Mouse (Mus musculus): Measurements from ENCODE around the gene Prr15l. TPM values are rescaled to one million over a fixed set of nuclear protein-coding genes. Genes with fewer than 3 reads are reported as not detected.
A peak's percentile ranks its signal among the peaks of the same experiment; 100 is the strongest.

Gene Prr15l
- polyA plus RNA-seq, 1 experiment from 2014 or later, result 0.16 TPM

DNA sequence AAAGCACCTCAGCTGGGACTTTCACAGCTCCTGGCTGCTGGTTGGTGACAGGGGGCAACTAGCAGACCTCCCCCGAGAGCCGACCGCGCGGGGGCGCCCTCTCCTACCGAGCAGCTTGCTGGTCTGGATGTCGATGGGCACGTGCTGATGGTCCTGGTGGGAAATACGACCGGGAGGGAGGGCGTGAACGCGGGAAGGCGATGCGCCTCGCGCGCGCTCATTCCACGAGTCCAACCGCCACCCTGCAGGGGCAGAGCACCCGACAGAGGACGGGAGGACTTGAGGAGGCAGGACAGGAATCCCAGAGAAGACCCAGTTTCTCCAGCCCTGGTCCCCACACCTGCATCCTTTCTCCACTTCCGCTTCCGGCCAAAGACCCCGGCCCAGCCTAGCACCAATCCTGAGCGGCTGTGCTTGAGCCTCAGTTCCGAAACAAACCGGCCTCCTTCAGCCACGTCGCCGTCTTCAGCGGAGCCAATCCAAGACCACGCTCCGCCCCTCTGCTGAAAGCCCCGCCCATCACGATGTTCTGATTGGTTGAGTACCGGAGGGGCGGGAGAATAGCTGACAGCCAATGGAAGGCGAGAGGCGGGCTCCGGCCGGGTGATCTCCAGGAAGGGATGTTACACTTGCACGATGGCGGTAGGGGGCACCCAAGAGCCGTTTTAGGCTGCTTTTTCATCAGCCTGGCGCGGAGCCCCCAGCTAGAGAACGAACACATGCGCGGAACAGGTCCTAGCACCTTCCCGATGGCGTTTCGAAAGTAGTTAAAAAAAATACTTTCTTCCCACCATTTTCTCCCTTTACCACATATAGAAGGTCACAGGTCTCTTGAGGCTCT lies 11.6 kb upstream of the Prr15l start, which contains the start of gene Cdk5rap3:
TSS of gene Cdk5rap3 (minus strand) at position 453 of the 841 bp plus-strand sequence.
- ATAC-seq (ENCODE audit: low FRiP score, low TSS enrichment) (peak; percentile 96), DNase-seq (peak; percentile 100)
- H3K9me3 ChIP-seq (ENCODE audit: control insufficient read depth, low read length), result no peaks in the 10 kb centered on the region
- H3K27ac ChIP-seq (replicated peaks; ENCODE audit: low read depth, low read length), result peak within 1 kb of the TSS; percentile 76
- peak within 1 kb of the TSS; percentile 81 for H3K4me3 ChIP-seq (replicated peaks; ENCODE audit: low read depth, low read length)
- peak within 1 kb of the TSS; percentile 72 for H3K9ac ChIP-seq (replicated peaks; ENCODE audit: low read length)
- peak within 1 kb of the TSS; percentile 96 for H3K4me2 ChIP-seq (ENCODE audit: low read length)
- H3K36me3 ChIP-seq (ENCODE audit: control insufficient read depth, insufficient read depth, low read length), result peaks cover 12% of the 10 kb centered on the region
- no peaks in the 10 kb centered on the region for H3K27me3 ChIP-seq (ENCODE audit: control insufficient read depth, insufficient read depth, low read length)
- H3K4me1 ChIP-seq (ENCODE audit: control insufficient read depth, insufficient read depth, low read length), result peaks cover 5% of the 10 kb centered on the region
- WGBS, result under 1% methylated on average over 55 of the region's 55 CpGs

DNA sequence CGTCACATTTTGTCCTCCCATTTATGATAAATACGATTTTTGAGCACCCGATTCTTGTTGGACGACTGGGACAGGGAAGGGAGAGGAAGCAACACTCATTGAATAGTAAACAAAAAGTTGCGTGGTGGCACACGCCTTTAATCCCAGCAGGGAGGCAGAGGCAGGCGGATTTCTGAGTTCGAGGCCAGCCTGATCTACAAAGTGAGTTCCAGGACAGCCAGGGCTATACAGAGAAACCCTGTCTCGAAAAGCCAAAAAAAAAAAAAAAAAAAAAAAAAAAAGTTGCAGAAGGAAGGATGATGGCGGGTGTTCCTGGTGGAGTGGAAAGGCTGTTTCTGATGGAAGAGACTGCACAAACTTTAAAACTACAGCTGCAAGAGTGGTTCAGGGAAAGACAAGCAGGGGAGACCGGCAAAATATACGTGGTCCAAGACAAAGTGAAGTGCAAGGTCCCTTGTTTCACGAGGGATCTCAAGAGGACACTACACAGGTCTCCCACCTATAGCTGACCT lies 11.0 kb upstream of the Prr15l start:
- H3K4me2 ChIP-seq (ENCODE audit: low read length), result peak overlapping the region; percentile 35
- 33% methylated on average over 12 of the region's 13 CpGs for WGBS
- H3K9me3 ChIP-seq (ENCODE audit: control insufficient read depth, low read length), result no peaks in the 10 kb centered on the region
- ATAC-seq (ENCODE audit: low FRiP score, low TSS enrichment), result peak; percentile 3; the same call in 1 of the 2 replicates
- no peak overlapping the region for H3K27ac ChIP-seq (replicated peaks; ENCODE audit: low read depth, low read length)
- H3K4me1 ChIP-seq (ENCODE audit: control insufficient read depth, insufficient read depth, low read length), result peaks cover 5% of the 10 kb centered on the region
- peaks cover 5% of the 10 kb centered on the region for H3K36me3 ChIP-seq (ENCODE audit: control insufficient read depth, insufficient read depth, low read length)
- H3K9ac ChIP-seq (replicated peaks; ENCODE audit: low read length), result no peak overlapping the region
- H3K27me3 ChIP-seq (ENCODE audit: control insufficient read depth, insufficient read depth, low read length), result no peaks in the 10 kb centered on the region
- H3K4me3 ChIP-seq (replicated peaks; ENCODE audit: low read depth, low read length), result no peak overlapping the region
- no peak for DNase-seq

DNA sequence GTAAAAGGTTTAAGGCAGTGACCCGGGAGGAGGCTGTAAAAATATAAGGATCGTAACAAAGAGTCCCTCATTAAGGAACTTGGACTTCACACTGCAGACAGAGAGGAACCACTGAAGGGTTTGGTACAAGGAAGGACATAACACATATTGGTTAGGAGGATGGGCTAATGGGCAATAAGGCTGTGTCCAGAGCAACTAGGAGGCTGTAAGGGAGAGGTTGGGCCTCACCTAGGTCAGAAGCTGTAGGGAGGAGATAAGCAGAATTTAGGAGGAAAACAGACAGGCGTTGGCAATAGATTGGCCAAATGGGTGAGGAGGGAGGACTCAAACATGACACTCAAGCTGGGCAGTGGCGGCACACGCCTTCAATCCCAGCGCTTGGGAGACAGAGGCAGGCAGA lies 10.5 kb upstream of the Prr15l start:
- no peak overlapping the region for H3K4me2 ChIP-seq (ENCODE audit: low read length)
- no peaks in the 10 kb centered on the region for H3K27me3 ChIP-seq (ENCODE audit: control insufficient read depth, insufficient read depth, low read length)
- H3K4me3 ChIP-seq (replicated peaks; ENCODE audit: low read depth, low read length), result no peak overlapping the region
- no peaks in the 10 kb centered on the region for H3K9me3 ChIP-seq (ENCODE audit: control insufficient read depth, low read length)
- peaks cover under 1% of the 10 kb centered on the region; the same call in 1 of the 2 replicates for H3K36me3 ChIP-seq (ENCODE audit: control insufficient read depth, insufficient read depth, low read length)
- H3K27ac ChIP-seq (replicated peaks; ENCODE audit: low read depth, low read length), result no peak overlapping the region
- ATAC-seq (ENCODE audit: low FRiP score, low TSS enrichment), result no peak
- DNase-seq, result no peak
- no peak overlapping the region for H3K9ac ChIP-seq (replicated peaks; ENCODE audit: low read length)
- H3K4me1 ChIP-seq (ENCODE audit: control insufficient read depth, insufficient read depth, low read length), result peaks cover 5% of the 10 kb centered on the region
- 93% methylated on average over 6 of the region's 6 CpGs for WGBS

DNA sequence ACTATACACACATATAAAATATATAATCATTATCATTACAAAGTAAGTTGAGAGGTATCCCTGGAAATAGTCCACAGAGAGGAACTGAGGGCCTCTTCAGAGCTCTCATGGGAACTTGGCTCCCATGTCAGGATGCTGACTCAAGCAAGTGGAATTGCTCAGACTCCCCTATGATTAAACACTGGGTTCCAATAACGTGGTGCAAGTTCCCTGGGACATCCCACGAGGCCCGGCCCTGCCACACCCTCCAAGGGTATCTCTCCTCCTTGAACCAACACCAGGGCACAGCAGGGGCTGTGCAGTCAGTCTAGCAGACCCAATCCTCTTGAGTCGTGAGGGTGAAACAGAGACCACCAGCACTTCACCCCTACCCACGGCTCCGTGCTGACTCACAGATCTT lies 8.9 kb upstream of the Prr15l start:
- Histone ChIP-seq H3K9me3 (ENCODE audit: control insufficient read depth, low read length) (no peaks in the 10 kb centered on the region), H3K9ac (replicated peaks; ENCODE audit: low read length) (no peak overlapping the region), H3K36me3 (ENCODE audit: control insufficient read depth, insufficient read depth, low read length) (no peaks in the 10 kb centered on the region), H3K27me3 (ENCODE audit: control insufficient read depth, insufficient read depth, low read length) (no peaks in the 10 kb centered on the region), H3K4me3 (replicated peaks; ENCODE audit: low read depth, low read length) (no peak overlapping the region), H3K27ac (replicated peaks; ENCODE audit: low read depth, low read length) (no peak overlapping the region), H3K4me1 (ENCODE audit: control insufficient read depth, insufficient read depth, low read length) (peaks cover 5% of the 10 kb centered on the region), H3K4me2 (ENCODE audit: low read length) (no peak overlapping the region)
- ATAC-seq (ENCODE audit: low FRiP score, low TSS enrichment) (no peak), DNase-seq (no peak)
- WGBS, result 63% methylated on average over 6 of the region's 6 CpGs

DNA sequence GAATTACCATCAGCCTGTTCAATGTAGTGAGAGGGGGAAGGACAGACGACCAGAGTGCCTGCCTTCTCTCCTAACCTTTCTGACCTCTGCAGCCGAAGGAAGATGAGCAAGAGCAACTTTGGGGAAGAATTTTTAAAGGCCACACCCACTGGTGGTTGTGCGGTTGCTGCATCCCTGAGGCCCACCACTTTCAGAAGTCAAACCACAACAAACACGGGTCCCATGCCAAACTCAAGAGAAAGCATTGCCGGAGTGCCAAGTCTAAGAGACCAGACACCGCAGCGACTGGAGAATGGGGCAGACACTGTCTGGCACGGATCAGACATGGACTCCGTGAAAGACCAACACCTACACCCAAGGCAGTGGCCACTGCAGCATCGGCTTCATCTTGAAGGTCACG lies 3.0 kb upstream of the Prr15l start:
- WGBS, result 79% methylated on average over 11 of the region's 11 CpGs
- H3K27me3 ChIP-seq (ENCODE audit: control insufficient read depth, insufficient read depth, low read length), result no peaks in the 10 kb centered on the region
- no peaks in the 10 kb centered on the region for H3K36me3 ChIP-seq (ENCODE audit: control insufficient read depth, insufficient read depth, low read length)
- ATAC-seq (ENCODE audit: low FRiP score, low TSS enrichment) (no peak), DNase-seq (no peak)
- H3K27ac ChIP-seq (replicated peaks; ENCODE audit: low read depth, low read length), result no peak overlapping the region
- H3K4me2 ChIP-seq (ENCODE audit: low read length), result no peak overlapping the region
- no peaks in the 10 kb centered on the region for H3K9me3 ChIP-seq (ENCODE audit: control insufficient read depth, low read length)
- H3K4me3 ChIP-seq (replicated peaks; ENCODE audit: low read depth, low read length), result no peak overlapping the region
- H3K4me1 ChIP-seq (ENCODE audit: control insufficient read depth, insufficient read depth, low read length), result no peaks in the 10 kb centered on the region
- H3K9ac ChIP-seq (replicated peaks; ENCODE audit: low read length), result no peak overlapping the region

DNA sequence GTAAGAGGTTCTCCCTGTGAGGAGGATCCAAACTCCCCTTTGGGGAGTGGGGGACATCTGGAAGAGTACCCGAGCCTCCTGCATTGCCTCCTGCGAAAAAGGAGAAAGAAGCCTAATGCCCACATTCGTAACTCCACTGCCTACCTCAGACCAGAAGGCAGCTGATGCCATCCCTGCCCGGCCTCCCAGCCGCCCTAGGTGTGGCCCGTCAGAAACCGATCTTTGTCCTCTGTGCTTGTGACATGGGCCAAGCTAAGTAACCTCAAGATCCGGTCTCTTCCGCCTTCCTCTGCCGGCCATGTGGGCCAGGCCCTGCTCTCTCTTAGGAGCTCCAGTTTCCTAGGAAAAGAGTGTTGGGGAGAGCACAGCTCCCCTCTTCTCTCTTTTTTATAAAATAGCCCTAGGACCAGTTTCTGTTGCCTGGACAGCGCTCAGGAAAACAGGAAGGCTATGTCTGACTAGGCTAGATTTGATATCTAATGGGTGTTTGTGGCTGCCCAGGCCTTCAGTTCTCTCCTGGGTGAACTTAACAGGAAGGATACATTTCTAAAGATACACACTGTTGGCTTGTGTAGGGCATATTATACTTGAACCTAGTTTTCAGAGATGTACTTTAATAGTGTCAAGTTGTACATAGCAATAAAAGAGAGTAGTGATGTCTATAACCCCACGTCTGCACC lies 2.3 kb upstream of the Prr15l start:
- Histone ChIP-seq H3K9ac (replicated peaks; ENCODE audit: low read length) (no peak overlapping the region), H3K27ac (replicated peaks; ENCODE audit: low read depth, low read length) (no peak overlapping the region), H3K27me3 (ENCODE audit: control insufficient read depth, insufficient read depth, low read length) (no peaks in the 10 kb centered on the region), H3K4me3 (replicated peaks; ENCODE audit: low read depth, low read length) (no peak overlapping the region), H3K9me3 (ENCODE audit: control insufficient read depth, low read length) (no peaks in the 10 kb centered on the region), H3K4me2 (ENCODE audit: low read length) (no peak overlapping the region), H3K36me3 (ENCODE audit: control insufficient read depth, insufficient read depth, low read length) (no peaks in the 10 kb centered on the region), H3K4me1 (ENCODE audit: control insufficient read depth, insufficient read depth, low read length) (no peaks in the 10 kb centered on the region)
- WGBS, result 85% methylated on average over 12 of the region's 12 CpGs
- DNase-seq, result no peak
- ATAC-seq (ENCODE audit: low FRiP score, low TSS enrichment), result no peak

DNA sequence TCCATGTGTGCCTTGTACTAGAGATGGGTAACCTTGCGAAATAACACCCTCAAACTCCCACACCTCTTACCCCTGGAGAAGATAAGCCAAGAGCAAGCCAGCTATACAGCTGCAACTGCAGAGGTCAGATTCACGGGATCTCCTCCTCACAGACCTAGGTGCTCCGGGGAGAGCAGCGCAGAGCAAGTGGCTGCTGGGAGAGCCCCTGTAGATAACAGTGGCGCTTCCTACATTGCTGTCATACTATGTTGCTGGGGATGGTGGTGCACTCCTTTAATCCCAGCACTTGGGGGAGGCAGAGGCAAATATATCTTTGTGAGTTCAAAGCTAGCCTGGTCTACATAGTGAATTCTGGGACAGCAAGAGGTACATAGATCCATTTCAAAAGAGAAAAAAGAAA lies 1.3 kb upstream of the Prr15l start:
- WGBS, result 83% methylated on average over 5 of the region's 5 CpGs
- no peak overlapping the region for H3K27ac ChIP-seq (replicated peaks; ENCODE audit: low read depth, low read length)
- no peaks in the 10 kb centered on the region for H3K9me3 ChIP-seq (ENCODE audit: control insufficient read depth, low read length)
- H3K36me3 ChIP-seq (ENCODE audit: control insufficient read depth, insufficient read depth, low read length), result no peaks in the 10 kb centered on the region
- H3K27me3 ChIP-seq (ENCODE audit: control insufficient read depth, insufficient read depth, low read length), result no peaks in the 10 kb centered on the region
- H3K4me1 ChIP-seq (ENCODE audit: control insufficient read depth, insufficient read depth, low read length), result no peaks in the 10 kb centered on the region
- DNase-seq (no peak), ATAC-seq (ENCODE audit: low FRiP score, low TSS enrichment) (no peak)
- no peak overlapping the region for H3K9ac ChIP-seq (replicated peaks; ENCODE audit: low read length)
- no peak overlapping the region for H3K4me3 ChIP-seq (replicated peaks; ENCODE audit: low read depth, low read length)
- H3K4me2 ChIP-seq (ENCODE audit: low read length), result no peak overlapping the region

DNA sequence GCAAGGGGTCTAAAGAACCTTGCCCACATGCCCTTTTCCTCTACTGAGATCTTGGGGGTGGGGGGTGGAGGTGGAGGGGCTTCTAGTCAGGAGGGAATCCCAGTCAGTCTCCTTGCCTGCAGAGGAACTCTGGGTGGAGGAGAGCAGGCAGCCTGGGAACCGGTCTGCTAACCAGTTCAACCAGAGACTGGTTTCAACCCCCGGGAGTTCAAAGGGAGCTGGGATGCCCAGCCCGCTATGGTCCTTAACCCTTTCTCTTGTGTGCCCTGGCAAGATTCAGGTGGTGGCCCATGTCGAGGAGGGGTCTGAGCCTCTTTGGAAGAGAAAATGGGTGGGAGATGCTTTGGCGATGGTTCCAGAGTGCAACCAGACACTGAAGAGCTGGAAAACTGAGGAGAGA lies 787 bp downstream of the Prr15l start:
- no peak overlapping the region for H3K9ac ChIP-seq (replicated peaks; ENCODE audit: low read length)
- no peaks in the 10 kb centered on the region for H3K9me3 ChIP-seq (ENCODE audit: control insufficient read depth, low read length)
- H3K36me3 ChIP-seq (ENCODE audit: control insufficient read depth, insufficient read depth, low read length), result no peaks in the 10 kb centered on the region
- no peak for ATAC-seq (ENCODE audit: low FRiP score, low TSS enrichment)
- H3K27me3 ChIP-seq (ENCODE audit: control insufficient read depth, insufficient read depth, low read length), result no peaks in the 10 kb centered on the region
- H3K4me2 ChIP-seq (ENCODE audit: low read length), result no peak overlapping the region
- H3K4me3 ChIP-seq (replicated peaks; ENCODE audit: low read depth, low read length), result no peak overlapping the region
- no peak for DNase-seq
- no peak overlapping the region for H3K27ac ChIP-seq (replicated peaks; ENCODE audit: low read depth, low read length)
- H3K4me1 ChIP-seq (ENCODE audit: control insufficient read depth, insufficient read depth, low read length), result no peaks in the 10 kb centered on the region
- WGBS, result 8% methylated on average over 5 of the region's 5 CpGs

Data from midbrain, embryonic 14.5 days (tissue).